Mouse (Mus musculus) forelimb bud, embryonic 11.5 days (tissue): ENCODE measurements around the gene S1pr4.

ENCODE experiments used
- DNase-seq: peaks from one replicate; pipeline ENCODE4 v3.0.0-alpha.2; 2012; ENCODE audit warnings: low read depth, low spot score

S1pr4 gene

DNA sequence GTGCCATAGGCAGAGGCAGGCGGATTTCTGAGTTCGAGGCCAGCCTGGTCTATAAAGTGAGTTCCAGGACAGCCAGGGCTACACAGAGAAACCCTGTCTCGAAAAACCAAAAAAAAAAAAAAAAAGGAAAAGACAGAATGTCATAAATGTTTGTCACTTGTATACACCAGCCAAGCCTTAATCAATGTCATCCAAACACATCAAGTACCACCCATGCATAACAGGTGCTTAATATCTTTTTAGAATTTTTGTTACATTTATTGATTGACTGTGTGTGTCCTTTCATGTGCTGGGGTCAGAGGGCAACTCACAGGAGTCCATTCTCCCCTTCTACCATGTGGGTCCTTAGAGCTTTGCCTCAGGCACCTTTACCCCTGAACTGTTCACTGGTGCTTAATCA is at the start of gene S1pr4:
Gene S1pr4 (minus strand): TSS at position 101 of the 400 bp plus-strand sequence.
- DNase-seq, result no peak

DNA sequence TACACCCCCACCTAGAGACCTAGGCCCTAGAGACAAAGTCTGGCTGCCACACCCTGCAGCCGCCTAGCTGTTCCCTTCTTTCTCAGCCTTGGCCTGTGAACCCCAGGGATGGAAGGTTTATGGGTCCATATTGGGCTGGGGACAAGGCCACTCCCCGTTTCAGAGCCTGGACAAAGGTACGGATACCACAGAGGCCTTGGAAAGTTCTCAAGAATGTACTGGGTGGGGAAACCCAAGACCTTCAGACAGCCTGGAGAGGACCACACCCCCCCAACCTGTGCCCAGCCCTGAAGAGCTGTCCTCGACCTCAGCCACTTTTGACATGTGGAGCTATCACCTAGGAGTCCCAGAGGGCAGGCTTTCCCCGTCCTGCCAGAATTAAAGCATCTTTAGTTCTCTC is 49.0 kb upstream of the S1pr4 start:
- DNase-seq, result no peak

DNA sequence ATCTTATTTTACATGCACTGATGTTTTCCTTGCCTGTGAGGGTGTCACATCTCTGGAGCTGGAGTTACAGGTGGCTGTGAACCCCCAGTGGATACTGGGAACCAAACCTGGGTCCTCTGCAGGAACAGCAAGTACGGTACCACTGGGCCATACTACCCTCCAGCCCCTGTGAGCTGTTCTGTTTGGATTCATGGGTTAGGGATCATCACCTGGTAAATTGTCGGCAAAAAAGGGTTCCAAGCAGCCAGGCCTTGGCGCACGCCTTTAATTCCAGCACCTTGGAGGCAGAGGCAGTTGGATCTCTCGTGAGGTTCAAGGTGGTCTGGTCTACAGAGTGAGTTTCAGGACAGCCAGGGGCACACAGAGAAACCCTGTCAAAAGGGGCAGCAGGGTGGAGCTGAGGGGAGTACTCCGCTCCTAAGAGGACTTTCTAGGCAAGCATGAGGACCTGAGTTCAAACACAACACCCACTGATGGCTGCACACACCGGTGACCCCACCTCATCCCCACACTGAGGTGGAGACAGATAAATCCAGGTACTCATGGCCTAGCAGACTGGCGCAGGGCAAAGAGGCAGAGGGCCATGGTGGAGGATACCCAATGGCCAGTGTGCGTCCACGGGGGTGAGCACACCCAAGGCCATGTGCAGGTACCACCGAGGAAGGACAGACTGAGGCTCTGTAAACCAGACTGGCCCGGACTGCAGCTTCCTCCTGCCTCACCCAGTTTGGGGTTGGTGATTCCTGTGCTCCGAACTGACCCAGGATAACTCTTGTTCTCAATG is 47.0 kb upstream of the S1pr4 start:
- no peak for DNase-seq

DNA sequence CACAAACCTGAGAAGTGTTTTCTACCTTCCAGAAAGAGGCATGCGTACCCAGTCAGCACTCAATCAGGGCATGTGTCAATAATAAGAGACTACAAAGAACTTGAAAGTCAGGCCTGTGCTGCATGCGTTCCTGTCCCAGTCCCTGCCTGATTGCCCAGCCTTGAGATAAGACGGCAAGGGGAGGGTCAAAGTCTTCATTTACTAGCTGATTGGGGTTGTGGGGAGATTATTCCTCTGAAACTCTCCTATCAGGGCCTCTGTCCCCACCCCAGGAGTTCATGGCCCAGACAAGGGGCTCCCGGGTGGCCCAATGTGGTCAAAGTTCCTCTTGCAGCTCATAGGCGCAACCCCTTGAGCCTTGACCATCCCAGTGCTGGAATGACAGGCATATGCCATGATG is 46.4 kb upstream of the S1pr4 start:
- DNase-seq, result no peak

DNA sequence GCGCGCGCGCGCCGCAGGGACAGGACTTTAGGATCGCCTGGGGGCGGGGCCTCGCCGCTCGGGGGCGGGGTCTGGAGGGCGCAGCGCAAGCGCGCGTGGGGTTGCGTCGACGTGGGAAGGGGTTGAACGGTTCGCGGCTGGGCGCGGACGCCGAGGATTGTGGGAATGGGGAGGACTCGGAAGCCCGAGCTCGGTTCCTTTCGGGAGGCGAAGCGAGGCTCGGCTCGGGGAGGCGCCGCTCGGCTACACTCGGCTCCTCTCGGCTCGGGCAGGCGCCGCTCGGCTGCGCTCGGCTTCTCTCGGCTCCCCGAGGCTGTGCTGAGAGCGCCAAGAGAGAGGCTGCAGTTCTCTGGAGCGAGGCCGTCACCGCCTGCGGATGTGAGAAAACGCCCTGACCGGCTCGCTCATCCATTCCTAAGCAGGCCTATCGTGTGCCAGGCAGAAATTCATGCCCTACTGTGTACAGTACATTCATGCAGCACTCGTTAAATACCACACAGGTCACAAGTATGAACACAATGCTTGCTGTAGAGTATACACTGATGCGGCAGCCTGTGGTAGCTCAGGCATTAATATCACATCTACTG is 45.3 kb upstream of the S1pr4 start, which contains the start of gene Gna11:
Gene Gna11 (minus strand): TSS at position 30 of the 587 bp plus-strand sequence.
- DNase-seq, result peak; percentile 99

DNA sequence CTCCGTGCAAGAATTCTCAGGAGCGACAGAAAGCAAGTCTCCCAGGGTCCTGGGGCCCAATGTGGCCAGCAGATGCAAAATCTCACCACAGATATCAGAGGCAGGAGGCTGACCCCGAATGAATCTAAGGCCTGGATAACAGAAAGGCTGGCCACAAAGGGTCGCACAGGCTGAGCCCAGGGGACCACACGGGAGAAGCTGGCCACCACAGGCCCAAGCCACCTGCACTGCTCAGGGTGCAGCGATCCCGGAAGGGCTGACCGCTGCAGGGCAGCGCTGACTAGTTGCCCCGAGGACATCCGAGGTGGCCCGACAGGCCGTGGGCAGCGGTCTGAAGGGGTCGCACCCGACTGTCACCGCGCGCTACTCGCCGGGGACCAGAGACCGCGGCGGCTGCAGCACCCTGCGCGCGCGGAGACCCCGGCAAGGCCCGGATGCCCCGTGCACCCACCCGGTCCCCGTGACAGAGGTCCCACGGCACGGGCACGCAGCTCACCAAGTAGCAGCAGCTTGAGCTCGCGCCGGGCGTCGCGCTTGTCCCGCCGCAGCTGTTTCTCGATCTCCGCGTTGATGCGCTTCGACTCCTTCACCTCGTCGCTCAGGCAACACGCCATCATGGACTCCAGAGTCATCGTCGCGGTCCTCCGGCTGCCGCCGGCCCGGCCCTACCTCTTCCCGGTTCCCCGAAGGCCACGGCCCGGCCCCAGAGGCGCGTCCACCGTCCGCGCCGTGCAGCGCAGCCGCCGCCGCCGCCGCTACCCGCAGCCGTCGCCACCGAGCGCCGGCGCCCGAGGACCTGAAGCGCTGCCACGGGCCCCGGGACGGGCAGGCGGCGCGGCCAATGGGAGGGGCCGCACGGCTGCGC is 44.6 kb upstream of the S1pr4 start:
- no peak for DNase-seq

DNA sequence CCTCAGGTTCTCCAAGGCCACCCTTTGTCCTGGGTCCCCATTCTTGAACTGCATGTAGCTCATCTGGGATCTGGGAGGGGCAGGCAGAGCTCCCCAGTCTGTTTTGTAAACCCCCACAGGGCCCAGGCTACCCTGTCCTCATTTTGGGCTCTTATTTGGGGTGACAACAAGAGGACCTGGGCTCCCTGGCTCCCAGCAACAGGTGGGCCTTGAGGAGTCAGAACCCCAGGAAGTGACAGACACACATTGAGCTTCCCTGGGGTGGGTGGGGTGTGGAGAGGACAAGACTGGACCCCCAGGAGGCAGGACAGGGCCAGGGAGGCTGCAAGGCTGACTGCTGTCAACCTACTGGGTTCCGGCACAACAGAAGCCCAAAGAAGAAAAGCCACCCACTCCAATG is 43.7 kb upstream of the S1pr4 start:
- DNase-seq, result no peak

DNA sequence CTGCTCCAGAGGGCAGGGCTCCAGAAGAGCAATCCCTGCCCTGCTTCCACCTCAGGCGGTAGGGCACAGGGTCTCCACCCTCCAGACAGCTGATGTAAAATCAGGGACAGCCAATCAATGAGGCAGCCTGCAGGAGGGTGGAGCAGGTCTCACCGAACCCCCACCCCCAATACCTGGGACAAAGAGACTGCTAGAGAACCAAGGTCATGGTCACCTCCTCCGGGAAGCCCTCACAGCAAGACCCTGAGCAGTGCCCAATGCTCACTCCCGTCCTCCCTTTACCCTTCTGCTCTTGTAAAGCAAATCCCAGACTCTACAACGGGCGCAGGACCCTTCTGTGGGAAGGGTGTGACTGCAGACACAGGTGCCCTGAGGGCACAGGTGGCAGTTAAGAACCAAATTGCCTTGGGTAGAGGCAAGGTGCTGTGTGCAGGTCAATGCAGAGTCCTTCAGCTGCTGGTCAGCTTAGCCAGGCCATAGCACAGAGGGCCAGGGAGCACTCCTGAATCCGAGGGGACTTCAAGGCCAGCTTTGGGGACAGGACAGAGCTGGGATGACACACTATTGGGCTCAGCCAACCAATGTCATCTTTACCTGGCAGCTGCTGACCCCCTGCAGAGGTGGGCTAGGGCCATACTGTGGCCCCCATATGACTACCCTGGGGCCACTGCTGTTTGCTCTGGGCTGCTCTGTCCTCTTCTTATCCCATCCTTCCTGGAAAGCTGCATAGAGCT is 43.0 kb upstream of the S1pr4 start:
- no peak for DNase-seq

DNA sequence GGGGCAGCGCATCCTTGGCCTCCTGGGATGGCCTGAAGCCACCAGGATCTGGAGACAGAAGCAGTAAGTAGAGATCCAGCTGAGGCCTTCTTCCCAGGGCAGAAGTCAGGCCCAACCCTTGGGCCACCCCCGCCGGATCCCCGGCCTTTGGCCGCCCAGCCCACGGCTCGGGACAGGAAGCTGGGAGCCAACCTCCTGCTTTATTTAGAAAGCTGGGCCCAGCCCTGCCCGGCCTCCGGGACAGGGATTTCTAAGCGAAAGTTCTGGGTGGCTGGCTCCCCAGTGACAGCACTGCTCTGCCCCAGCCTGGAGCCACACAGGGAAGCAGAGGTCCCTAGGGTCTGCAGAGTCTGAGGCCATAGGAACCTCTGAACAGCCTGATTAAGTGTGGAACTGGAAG is 41.9 kb upstream of the S1pr4 start:
- no peak for DNase-seq

DNA sequence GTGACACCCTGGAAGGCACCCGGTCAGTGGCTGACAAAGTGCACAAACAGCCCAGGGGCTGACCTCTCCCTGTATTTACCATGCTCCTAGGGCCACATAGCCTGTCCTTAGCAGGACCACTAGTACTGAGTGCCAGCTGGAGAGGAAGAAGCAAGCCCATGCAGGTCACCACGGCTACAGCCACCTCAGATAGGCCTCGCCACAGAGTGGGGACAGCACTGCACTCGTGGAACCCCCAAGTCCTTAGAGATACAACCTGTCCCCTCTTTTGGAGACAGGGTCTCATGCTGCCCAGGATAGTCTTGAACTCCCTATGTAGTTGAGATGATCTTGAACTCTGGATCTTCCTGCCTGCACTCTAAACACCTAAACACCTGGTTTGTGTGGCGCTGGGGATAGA is 41.4 kb upstream of the S1pr4 start:
- DNase-seq, result no peak

DNA sequence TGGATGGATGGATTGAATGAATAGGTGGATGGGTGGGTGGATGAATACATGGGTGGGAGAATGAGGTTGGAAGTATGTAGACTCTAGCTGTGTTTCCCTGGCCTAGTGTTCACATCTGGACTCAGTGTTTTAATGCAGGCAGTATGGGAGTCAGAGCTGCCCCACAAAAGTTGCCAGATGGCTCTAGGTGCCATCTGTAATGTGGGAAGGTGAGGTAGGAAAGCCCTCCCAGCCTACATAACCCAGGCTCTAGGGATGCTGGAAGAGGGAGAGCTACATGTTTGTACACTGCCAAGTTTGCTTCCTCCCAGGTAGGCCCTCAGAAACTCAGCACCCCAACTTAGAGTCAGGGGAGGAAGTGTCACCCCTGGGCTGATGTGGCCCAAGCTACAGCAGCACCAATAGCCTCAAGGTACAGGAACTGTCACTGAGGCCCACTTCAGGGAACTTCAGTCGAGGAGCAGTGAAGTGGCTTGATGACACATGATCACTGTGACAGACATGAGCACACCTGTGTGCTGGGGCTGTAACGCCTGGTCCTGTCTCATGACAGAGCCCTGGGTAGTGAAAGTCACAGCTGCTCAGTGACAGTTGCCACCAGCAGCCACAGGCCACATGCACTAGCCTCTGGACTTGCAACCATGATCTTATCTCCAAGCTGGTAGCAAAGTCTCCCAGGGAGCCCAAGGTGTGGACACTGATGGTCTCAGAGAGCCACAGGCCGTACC is 38.6 kb upstream of the S1pr4 start:
- no peak for DNase-seq

DNA sequence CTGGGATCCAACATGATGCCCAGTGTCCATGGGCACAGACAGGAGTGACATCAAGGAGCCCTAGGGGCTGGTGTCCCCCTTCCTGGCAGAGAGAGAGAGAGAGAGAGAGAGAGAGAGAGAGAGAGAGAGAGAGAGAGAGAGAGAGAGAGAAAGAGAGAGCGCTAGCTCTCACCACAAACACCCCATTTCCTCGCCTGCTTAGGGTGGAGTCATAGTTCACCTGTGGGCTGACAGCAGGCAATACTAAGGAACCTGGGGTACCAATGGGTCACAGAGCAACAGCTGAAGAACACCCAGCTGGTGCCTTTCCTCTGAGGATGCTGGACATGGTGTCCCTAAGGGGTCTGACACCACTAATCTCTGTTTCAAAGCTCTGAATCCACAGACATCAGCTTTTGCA is 37.5 kb upstream of the S1pr4 start:
- no peak for DNase-seq

DNA sequence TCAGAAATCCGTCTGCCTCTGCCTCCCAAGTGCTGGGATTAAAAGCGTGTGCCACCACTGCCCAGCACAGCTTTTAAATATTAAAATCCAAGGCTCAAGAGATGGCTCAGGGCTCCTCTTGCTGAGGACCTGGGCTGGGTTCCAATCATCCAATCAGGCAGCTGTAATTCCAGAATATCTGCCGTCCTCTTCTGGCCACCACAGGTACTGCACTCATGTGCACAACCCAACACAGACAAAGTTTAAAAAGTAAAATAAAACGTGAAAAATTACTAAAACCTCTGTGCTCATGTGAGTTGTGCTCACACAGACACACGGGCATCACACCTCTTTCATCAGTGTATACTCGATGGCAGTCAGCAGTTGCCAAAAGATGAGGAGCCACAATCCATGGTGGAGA is 36.8 kb upstream of the S1pr4 start:
- no peak for DNase-seq

DNA sequence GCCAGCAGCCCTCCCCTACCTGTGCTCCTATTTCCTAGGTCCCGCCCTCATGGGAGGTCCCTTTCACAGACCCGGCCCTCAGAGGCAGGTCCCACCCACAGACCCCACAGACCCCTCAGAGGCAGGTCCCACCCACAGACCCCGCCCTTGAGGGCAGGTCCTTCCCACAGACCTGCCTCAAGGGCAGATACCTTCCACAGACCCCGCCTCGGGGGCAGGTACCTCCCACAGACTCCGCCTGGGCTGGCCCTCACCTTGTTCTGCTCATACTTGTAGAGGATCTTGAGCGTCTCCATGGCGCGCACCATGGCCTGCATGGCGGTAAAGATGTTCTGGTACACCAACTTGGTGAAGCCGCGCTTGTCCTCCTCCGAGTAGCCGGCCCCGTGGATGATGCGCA is 34.9 kb upstream of the S1pr4 start:
- DNase-seq, result no peak

DNA sequence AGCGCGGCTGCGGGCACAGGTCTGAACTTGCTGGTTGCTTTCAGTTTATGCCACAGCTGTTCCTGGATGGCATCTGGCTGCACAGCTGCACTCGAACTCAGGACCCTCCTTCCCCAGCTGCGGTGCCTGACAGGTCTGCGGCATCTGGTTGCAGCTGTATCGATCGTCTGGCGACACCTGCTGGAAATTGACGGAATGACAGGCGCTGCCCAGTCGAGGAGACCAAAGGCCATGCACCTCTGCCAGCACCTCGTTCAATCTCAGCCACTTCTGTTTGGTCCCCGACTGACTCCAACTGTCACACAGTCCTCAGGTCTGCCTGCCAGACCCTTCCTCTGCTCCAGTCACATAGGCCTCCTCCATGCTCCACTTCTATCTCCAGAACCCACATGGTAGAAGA is 26.8 kb upstream of the S1pr4 start:
- DNase-seq, result peak; percentile 73

DNA sequence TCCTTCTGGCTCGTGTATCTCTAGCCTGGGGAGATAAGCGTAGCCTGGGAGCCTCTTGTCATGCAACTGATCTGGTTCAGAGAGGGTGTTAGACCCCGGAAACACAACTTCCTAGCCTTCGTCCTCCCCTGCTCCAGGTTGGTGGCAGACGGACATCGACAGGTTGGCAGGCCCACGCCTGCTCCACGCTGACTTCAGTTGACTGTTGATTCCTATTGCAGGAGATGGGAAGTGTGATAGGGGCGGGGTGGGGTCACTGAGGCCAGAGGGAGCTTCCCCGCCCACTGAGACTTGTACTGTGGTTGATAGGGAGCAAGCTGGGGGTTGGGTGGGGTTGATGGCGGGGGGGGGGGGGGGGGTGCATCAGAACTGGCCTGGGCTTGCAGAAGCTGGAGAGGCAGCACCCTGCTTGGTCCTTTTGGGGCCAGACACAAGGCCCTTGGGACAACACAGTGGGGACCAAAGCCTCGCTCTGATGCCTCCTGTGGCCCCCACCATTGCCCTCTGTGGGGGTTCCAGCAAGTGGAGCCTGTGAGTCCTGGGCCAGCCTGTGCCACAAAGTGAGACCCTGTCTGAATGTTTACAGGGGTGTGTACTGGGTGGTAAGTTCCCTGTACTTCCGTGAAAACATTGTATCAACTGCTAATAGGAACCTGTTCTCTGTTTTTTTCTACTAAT is 25.2 kb upstream of the S1pr4 start:
- no peak for DNase-seq

DNA sequence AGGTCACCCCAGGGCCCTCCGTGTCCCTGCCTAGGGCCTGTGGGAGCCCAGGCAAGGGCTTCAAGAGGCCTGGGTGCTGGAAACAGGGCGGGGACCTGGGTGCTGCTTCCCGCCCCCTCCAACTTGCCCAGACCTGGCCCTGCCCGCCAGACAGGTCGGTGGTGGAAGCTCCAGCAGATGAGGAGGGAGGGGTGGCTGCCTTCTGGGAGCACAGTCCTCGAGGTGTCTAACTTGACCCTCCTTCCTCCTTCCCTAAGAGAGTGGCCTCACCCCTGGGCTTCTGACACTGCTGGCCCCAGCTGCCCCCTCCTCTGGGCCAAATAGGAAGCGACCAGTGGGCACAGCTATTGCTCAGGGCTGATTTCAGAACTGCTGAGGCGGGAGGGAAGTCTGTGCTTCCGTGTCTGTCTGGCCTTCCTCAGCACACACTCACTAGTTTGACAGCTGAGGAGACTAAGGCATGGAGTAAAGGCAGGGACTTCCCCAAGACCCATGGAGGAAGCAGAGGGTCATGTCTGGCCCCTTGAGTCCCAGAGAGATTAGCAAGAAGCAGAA is 24.2 kb upstream of the S1pr4 start, which contains the start of gene Gna15:
Gene Gna15 (minus strand): TSS at position 175 of the 555 bp plus-strand sequence.
- no peak for DNase-seq

DNA sequence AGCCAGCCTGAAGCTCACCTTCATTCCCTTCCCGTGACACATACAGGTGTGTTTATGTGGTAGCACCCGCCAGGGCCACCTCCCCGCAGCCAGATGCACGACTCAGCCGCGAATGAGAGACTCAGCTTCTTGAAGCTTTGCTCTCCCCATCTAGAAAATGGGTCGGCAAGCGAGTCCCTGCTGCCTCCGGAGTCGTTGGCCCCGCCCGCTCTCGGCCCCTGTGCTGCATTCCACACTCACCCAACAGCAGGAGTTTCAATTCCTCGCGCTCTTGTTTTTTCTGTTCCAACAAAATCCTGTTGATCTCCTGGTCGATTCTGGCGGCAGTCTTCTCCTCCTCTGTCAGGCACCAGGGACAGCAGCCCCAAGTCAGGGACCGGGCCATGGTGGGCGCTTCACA is 23.6 kb upstream of the S1pr4 start:
- no peak for DNase-seq

DNA sequence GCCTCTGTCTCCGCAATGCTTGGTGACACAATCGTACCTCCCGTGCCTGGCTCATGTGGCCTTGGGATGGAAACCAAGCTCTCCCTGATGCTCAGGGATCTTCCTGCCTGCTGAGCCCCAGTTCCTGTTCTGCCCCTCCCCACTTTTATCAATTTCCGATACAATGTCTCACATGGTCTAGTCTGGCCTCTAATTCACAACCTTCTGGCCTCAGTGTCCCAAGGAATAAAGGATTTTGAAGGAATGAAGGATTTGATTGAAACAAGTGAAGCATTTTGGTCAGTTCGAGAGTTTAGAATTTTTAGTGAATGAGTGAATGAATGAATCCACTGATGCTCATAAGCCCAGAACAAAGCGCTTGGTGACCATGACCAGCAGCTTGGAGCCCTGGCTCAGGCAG is 23.2 kb upstream of the S1pr4 start:
- no peak for DNase-seq

DNA sequence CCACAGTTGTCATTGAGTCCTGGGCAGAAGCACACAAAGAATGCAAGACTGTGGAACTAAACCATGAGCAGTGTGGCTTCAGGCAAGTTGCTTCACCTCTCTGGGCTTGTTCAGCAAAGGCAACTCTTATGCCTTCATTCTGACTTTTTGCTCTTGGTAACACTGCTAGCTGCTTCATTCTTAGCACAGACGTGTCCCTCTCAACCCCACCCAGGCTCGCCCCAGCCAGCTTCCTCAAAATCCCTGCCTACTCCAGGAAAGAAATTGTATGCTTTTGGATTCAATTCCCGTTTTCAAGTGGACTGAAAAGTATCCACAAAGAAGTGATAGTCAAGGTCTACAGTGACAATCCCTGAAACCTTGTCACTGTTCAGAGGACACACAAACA is 20.0 kb upstream of the S1pr4 start:
- DNase-seq, result no peak
